In genomic region chr7:74497203-74497602, GRCm38 (mm10) we compare ENCODE assay signal across 21 mouse cellular contexts. TPM values are rescaled to one million over a fixed set of nuclear protein-coding genes. Genes with fewer than 3 reads are reported as not detected.
DNase-seq lines count a peak whose midpoint lies in the region; ATAC-seq and TF ChIP-seq lines count a peak whose summit lies in the region.
"Had no signal": no experiment of that assay in that cellular context is flagged by ENCODE, and none has a peak within 500 bp of the region (broad histone marks: within the 10 kb centered on the region; RNA-seq: fewer than 3 reads in every experiment).

No protein-coding gene starts in this region.

- no peak overlapping the region for H3K9ac ChIP-seq in hindbrain, embryonic 16.5 days (ENCODE audit: low read depth, low read length)
- H3K9ac ChIP-seq: forebrain, embryonic 15.5 days; hindbrain, embryonic 13.5 days had no signal

- ATAC-seq in hindbrain, embryonic 16.5 days: no peak
- ATAC-seq: forebrain, embryonic 15.5 days; midbrain, embryonic 16.5 days had no signal

- peak; percentile 37 for DNase-seq in lung, postnatal 36 days
- no peak for DNase-seq in lung, postnatal 14 days
- DNase-seq in monocyte, adult 2 months (ENCODE audit: low read depth in 1 of 2, low spot score in 2 of 2): peak; percentile 4 to 29
- DNase-seq in left cerebral cortex, postnatal 36 days (ENCODE audit: low spot score in 2 of 2): no peak
- DNase-seq in retina, postnatal 1 day: no peak
- DNase-seq: cerebellum, adult 11 months; cerebellum, postnatal 25 days; heart, adult 2 months; kidney, adult 2 months; kidney, postnatal 36 days; layer of hippocampus, postnatal 36 days; lung, adult 18-20 months had no signal

- no peak overlapping the region for H3K4me2 ChIP-seq in hindbrain, embryonic 16.5 days (ENCODE audit: low read length)
- H3K4me2 ChIP-seq: forebrain, embryonic 15.5 days; hindbrain, embryonic 13.5 days had no signal

- no peaks in the 10 kb centered on the region; the same call in 1 of the 2 replicates for H3K27me3 ChIP-seq in hindbrain, embryonic 16.5 days (replicated peaks; ENCODE audit: control insufficient read depth, insufficient read depth, low read length)

- H3K4me1 ChIP-seq in bone marrow, adult 2 months (ENCODE audit: control insufficient read depth, insufficient read depth, low read length): peaks cover 7% of the 10 kb centered on the region
- H3K4me1 ChIP-seq in hindbrain, embryonic 16.5 days (ENCODE audit: control insufficient read depth, insufficient read depth, low read depth, low read length): 0 out of 2 replicates have a peak, but pooled peaks cover 2% of the 10 kb centered on the region
- H3K4me1 ChIP-seq: limb, embryonic 10.5 days had no signal

- H3K36me3 ChIP-seq in hindbrain, embryonic 16.5 days (ENCODE audit: control insufficient read depth, insufficient read depth, low read length): no peaks in the 10 kb centered on the region
- H3K36me3 ChIP-seq: embryonic facial prominence, embryonic 10.5 days; forebrain, embryonic 15.5 days; G1E; hindbrain, embryonic 13.5 days; limb, embryonic 10.5 days had no signal

- WGBS in bone marrow, adult 2 months: 13% methylated on average over 2 of the region's 2 CpGs
- 85% methylated on average over 2 of the region's 2 CpGs for WGBS in hindbrain, embryonic 16.5 days

- intact Hi-C loops in left cerebral cortex, postnatal 36 days (cut with DNase I): no loop called here

- TF ChIP-seq POLR2A in bone marrow, adult 2 months (IDR thresholded peaks at IDR 0.05; ENCODE audit: borderline replicate concordance, control insufficient read depth, low read depth, low read length): no peak

- TF ChIP-seq CTCF in bone marrow, adult 2 months (IDR thresholded peaks at IDR 0.05; ENCODE audit: control insufficient read depth, insufficient read depth, low read length): no peak

- no peaks in the 10 kb centered on the region for H3K9me3 ChIP-seq in hindbrain, embryonic 16.5 days (ENCODE audit: control insufficient read depth, low read length)
- H3K9me3 ChIP-seq: embryonic facial prominence, embryonic 10.5 days; forebrain, embryonic 15.5 days; hindbrain, embryonic 13.5 days; limb, embryonic 10.5 days had no signal

- H3K4me3 ChIP-seq in bone marrow, adult 2 months (replicated peaks; ENCODE audit: control insufficient read depth, low read depth, low read length): no peak overlapping the region
- no peak overlapping the region for H3K4me3 ChIP-seq in hindbrain, embryonic 16.5 days (ENCODE audit: low read length)
- H3K4me3 ChIP-seq: embryonic facial prominence, embryonic 10.5 days; erythroblast, embryonic 14.5 days; forebrain, embryonic 15.5 days; heart, adult 2 months; hindbrain, embryonic 13.5 days; limb, embryonic 10.5 days had no signal

- peak overlapping the region; percentile 40; the same call in 1 of the 2 replicates for H3K27ac ChIP-seq in bone marrow, adult 2 months (ENCODE audit: control insufficient read depth, insufficient read depth, low read depth, low read length, poor library complexity)
- H3K27ac ChIP-seq in hindbrain, embryonic 16.5 days (ENCODE audit: low read depth, low read length): no peak overlapping the region
- H3K27ac ChIP-seq: embryonic facial prominence, embryonic 10.5 days; forebrain, embryonic 15.5 days; heart, adult 2 months; hindbrain, embryonic 13.5 days; limb, embryonic 10.5 days had no signal

RNA-seq across cellular contexts. Expression of gene Slco3a1, which starts 57.4 kb away (rescaled TPM):
- polyA plus RNA-seq in bone marrow, adult 2 months (2011; ENCODE audit: insufficient read depth, insufficient read length, low replicate concordance, missing spikeins): 5.6 and 5.8 TPM in 2 replicates
- 18.9 and 21.0 TPM in 2 replicates for polyA plus RNA-seq in hindbrain, embryonic 16.5 days (2015; fragmentation: Nextera tagmentation; extraction: Ambion mirVana)
- 10 to 100 TPM; 39.1 to 57.9 TPM for total RNA-seq in left cerebral cortex, postnatal 36 days (2021)
- polyA plus RNA-seq: G1E had no signal

Comparison
In these comparisons a context has a peak if more than half of its experiments do, and no peak if none do; other contexts are left out.
1. DNase-seq: peak in lung, postnatal 36 days (single experiment) and monocyte, adult 2 months (2 of 2); none in lung, postnatal 14 days (single experiment), left cerebral cortex, postnatal 36 days (0 of 2) and retina, postnatal 1 day (single experiment).